Mouse (Mus musculus) hindbrain, embryonic 11.5 days (tissue): ENCODE measurements around the gene Rspry1. TPM values are rescaled to one million over a fixed set of nuclear protein-coding genes. Genes with fewer than 3 reads are reported as not detected.

Experiments
- ATAC-seq: fragments of 200-750 bp; cut with Nextera tagmentation; 2 replicates; pipeline ENCODE4 v1.8.0; 2017; ENCODE audit warnings: mild to moderate bottlenecking, moderate TSS enrichment, moderate library complexity; ENCODE audit not compliant: low FRiP score
- DNase-seq: peaks from one replicate; pipeline ENCODE4 v3.0.0-alpha.2; 2015; ENCODE audit warnings: low spot score
- H3K27ac ChIP-seq: fragments of 300-500 bp; sonication (generic); 2 replicates; pipeline ENCODE4 v1.5.1; 2014; ENCODE audit warnings: mild to moderate bottlenecking, low read depth, low read length
- H3K27me3 ChIP-seq: fragments of 300-500 bp; sonication (generic); 2 replicates; pipeline ENCODE4 v1.6.1; 2014; ENCODE audit warnings: mild to moderate bottlenecking, low read length, moderate library complexity, mixed read lengths; ENCODE audit not compliant: control insufficient read depth, insufficient read depth
- H3K36me3 ChIP-seq: fragments of 300-500 bp; sonication (generic); 2 replicates; pipeline ENCODE4 v1.6.1; 2014; ENCODE audit warnings: mild to moderate bottlenecking, low read length, moderate library complexity, mixed read lengths; ENCODE audit not compliant: control insufficient read depth, insufficient read depth
- H3K4me1 ChIP-seq: fragments of 300-500 bp; sonication (generic); replicated peaks from 2 replicates; pipeline ENCODE4 v1.6.1; 2014; ENCODE audit warnings: low read length, mixed read lengths; ENCODE audit not compliant: control insufficient read depth, insufficient read depth
- H3K4me2 ChIP-seq: fragments of 300-500 bp; sonication (generic); replicated peaks from 2 replicates; pipeline ENCODE4 v1.6.1; 2014; ENCODE audit warnings: mild to moderate bottlenecking, low read depth, low read length
- H3K4me3 ChIP-seq: fragments of 300-500 bp; sonication (generic); 2 replicates; pipeline ENCODE4 v1.5.1; 2014; ENCODE audit warnings: low read depth, low read length
- H3K9ac ChIP-seq: fragments of 300-500 bp; sonication (generic); 2 replicates; pipeline ENCODE4 v1.6.1; 2014; ENCODE audit warnings: low read depth, low read length
- H3K9me3 ChIP-seq: fragments of 300-500 bp; sonication (generic); 2 replicates; pipeline ENCODE4 v1.6.1; 2016; ENCODE audit warnings: low read length; ENCODE audit not compliant: control insufficient read depth
- WGBS: fragments of 180-500 bp; shearing (Covaris S2); extraction: QIAGEN DNeasy Blood & Tissue Kit; methylation state at CpG from one replicate; pipeline ENCODE4 v1.1.7; 2014; 5-methylcytosine and 5-hydroxymethylcytosine counted together
- polyA plus RNA-seq: library from polyadenylated mRNA; unstranded; fragments of >200 nt; fragmentation: Nextera tagmentation; extraction: Ambion mirVana; gene quantifications from 2 replicates; pipeline ENCODE4 v1.2.1, GENCODE M21; 2014

Gene Rspry1
- polyA plus RNA-seq, 1 experiment from 2014 or later = 45.5 TPM

DNA sequence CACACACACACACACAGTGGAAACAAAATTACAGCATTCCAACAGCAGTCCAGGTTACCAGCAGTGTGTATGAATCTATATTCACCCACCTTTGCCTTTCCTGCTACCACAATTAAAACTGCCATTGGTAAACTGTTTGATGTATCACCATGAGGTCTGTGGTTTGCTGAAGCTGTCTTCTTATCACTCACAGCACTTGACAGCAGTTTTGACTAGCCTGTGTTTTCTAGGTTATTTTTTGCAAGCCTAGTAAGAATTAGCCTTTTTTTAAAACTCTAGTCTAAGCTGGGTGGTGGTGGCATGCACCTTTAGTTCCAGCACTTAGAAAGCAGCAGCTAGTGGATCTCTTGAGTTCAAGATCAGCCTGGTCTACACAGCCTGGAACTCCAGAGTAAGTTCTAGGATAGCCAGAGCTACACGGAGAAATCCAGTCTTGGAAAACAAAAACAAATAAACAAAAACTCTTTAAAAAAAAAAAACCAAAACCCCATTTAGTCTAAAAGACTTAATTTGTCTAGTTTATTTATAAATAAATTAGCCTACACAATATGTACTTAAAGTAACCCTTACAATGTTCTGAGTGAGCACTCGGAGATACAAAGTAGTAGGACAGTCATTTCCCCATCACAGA lies 31.9 kb downstream of the Rspry1 start:
- Histone ChIP-seq H3K4me2 (no peak overlapping the region), H3K9me3 (no peaks in the 10 kb centered on the region), H3K4me3 (no peak overlapping the region), H3K27me3 (no peaks in the 10 kb centered on the region), H3K36me3 (0 out of 2 replicates have a peak, but pooled peaks cover 7% of the 10 kb centered on the region), H3K27ac (no peak overlapping the region), H3K9ac (no peak overlapping the region), H3K4me1 (no peaks in the 10 kb centered on the region)
- DNase-seq = no peak
- WGBS = 89% methylated on average over 2 of the region's 2 CpGs
- ATAC-seq = no peak

DNA sequence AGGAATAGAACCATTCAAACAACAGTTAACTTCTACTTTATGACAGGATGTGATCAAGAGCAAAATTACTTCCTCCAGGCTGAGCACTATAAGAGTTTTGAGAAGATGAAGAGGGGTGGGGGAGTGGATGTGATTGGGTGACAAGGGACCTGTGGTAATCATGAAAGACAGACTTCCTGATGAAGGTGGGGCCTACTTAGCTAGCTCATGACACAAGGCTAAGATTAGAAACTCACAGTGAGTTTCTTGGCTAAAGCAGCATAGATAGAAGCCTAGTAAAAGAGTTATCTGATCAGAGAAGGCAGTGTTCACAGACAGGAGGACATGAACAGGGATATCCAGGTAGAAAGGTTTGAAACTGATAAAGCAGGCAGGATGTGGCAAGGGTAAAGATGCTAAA lies 32.5 kb downstream of the Rspry1 start:
- Histone ChIP-seq H3K27ac (no peak overlapping the region), H3K4me2 (no peak overlapping the region), H3K36me3 (0 out of 2 replicates have a peak, but pooled peaks cover 7% of the 10 kb centered on the region), H3K4me3 (no peak overlapping the region), H3K9me3 (no peaks in the 10 kb centered on the region), H3K9ac (no peak overlapping the region), H3K4me1 (no peaks in the 10 kb centered on the region), H3K27me3 (no peaks in the 10 kb centered on the region)
- no peak for DNase-seq
- ATAC-seq = no peak

DNA sequence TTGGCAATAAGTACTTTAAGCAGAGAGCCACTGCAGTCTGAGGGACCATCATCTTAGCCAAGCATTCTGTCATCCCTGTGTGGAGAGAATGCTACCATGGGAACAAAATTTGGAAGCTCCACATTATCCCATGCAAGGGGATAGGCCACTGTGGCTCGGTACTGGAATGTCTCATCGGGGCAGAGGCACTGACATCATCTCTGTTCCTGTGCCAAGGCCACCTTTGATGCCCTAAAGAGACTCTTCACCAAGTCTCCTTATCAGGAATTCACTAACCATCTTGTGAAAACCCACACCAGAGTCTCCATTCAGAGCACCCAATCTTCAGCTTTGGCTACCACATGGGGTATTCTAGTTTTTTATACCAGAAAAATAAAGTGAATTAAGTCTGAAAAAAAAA lies 39.4 kb downstream of the Rspry1 start:
- DNase-seq (no peak), ATAC-seq (no peak)
- Histone ChIP-seq H3K9ac (no peak overlapping the region), H3K4me3 (no peak overlapping the region), H3K4me1 (no peaks in the 10 kb centered on the region), H3K27ac (no peak overlapping the region), H3K27me3 (no peaks in the 10 kb centered on the region), H3K4me2 (no peak overlapping the region), H3K36me3 (0 out of 2 replicates have a peak, but pooled peaks cover 12% of the 10 kb centered on the region), H3K9me3 (no peaks in the 10 kb centered on the region)
- 91% methylated on average over 2 of the region's 2 CpGs for WGBS

DNA sequence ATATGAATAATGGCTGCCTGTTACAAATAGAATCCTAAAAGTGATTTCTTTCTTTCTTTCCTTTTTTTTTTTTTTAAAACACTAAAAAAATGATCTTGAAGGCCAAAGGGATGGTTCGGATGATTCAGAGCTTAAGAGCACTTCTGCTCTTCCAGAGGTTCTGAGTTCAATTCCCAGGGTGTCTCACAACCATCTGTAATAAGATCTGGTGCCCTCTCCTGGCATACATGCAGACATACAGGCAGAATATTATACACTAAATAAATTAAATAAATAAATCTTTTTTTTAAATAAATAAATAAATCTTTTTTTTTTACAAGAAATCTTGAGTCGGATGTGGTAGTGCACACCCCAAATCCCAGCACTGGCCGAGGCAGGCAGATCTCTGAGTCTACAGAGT lies 40.2 kb downstream of the Rspry1 start:
- H3K4me3 ChIP-seq = no peak overlapping the region
- H3K4me1 ChIP-seq = no peaks in the 10 kb centered on the region
- H3K9me3 ChIP-seq = no peaks in the 10 kb centered on the region
- DNase-seq (no peak), ATAC-seq (no peak)
- H3K27ac ChIP-seq = no peak overlapping the region
- H3K4me2 ChIP-seq = no peak overlapping the region
- no peaks in the 10 kb centered on the region for H3K27me3 ChIP-seq
- H3K9ac ChIP-seq = no peak overlapping the region
- WGBS = 93% methylated on average over 3 of the region's 3 CpGs
- H3K36me3 ChIP-seq = 0 out of 2 replicates have a peak, but pooled peaks cover 12% of the 10 kb centered on the region

DNA sequence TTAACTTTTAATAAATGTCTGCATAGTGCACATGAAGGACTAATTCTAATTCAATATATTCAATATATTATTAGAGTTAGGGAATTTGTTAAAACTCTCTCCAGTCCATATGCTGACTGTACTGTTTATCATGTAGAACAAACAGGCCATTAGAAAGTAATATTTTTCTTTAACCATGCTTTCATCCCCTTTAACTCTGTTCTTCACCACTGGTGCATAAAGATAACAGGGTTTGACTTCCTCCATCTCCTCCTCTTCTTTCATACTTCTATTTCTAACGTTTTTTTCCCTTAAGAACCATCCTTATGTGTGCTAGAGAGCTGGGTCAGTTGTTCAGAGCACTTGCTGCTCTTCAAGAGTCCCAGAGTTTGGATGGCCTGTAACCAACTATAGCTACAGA lies 43.5 kb downstream of the Rspry1 start:
- no peaks in the 10 kb centered on the region for H3K27me3 ChIP-seq
- 52% methylated on average over 1 of the region's 1 CpGs for WGBS

DNA sequence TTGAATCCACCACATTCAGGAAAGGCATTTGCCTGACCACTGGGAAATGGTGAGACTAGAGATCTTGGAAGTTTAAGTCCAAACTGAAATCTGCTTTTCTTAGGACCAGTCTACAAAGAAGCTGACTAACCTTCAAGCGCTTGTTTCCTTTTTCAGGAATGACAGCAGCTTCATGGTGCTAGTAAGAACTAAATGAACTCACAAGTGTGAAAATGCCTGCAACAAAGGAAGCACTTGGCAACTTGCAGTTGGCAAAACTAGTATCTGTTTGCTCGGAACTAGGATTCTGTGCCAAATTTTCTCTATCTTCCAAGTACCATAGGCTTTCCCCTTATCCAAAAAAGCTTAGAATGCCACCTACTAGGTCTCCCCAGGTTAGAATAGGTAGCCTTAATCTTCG lies 44.4 kb downstream of the Rspry1 start:
- Histone ChIP-seq H3K36me3 (0 out of 2 replicates have a peak, but pooled peaks cover 5% of the 10 kb centered on the region), H3K9me3 (no peaks in the 10 kb centered on the region), H3K4me1 (no peaks in the 10 kb centered on the region), H3K27ac (no peak overlapping the region), H3K4me3 (no peak overlapping the region), H3K27me3 (no peaks in the 10 kb centered on the region), H3K9ac (no peak overlapping the region), H3K4me2 (no peak overlapping the region)
- WGBS = 91% methylated on average over 3 of the region's 3 CpGs
- DNase-seq = no peak
- no peak for ATAC-seq

More for the DNA sequence above, 43.5 kb downstream of the Rspry1 start:
- ATAC-seq (no peak), DNase-seq (no peak)
- H3K9ac ChIP-seq = no peak overlapping the region
- no peaks in the 10 kb centered on the region for H3K9me3 ChIP-seq
- H3K4me3 ChIP-seq = no peak overlapping the region
- no peak overlapping the region for H3K4me2 ChIP-seq
- H3K36me3 ChIP-seq = 0 out of 2 replicates have a peak, but pooled peaks cover 5% of the 10 kb centered on the region
- H3K27ac ChIP-seq = no peak overlapping the region
- H3K4me1 ChIP-seq = no peaks in the 10 kb centered on the region

DNA sequence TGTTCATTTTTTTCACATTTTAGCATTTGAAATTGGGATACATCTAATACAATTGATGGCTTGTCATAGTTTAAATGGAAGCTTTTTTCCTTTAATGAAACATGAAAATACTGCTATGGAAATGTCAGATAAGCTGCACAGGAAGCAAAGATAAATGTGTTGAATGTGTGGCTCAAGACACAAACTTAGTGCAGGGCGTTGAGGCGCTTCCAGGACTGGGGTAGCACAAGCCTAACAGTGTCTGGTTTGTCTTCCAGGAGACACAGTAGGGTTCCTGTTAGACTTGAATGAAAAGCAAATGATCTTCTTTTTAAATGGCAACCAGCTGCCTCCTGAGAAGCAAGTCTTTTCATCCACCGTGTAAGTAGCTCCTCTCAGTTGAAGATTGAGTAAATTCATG lies 47.8 kb downstream of the Rspry1 start:
- Histone ChIP-seq H3K36me3 (0 out of 2 replicates have a peak, but pooled peaks cover 3% of the 10 kb centered on the region), H3K4me1 (no peaks in the 10 kb centered on the region), H3K4me2 (no peak overlapping the region), H3K9me3 (no peaks in the 10 kb centered on the region), H3K27me3 (no peaks in the 10 kb centered on the region), H3K4me3 (no peak overlapping the region), H3K27ac (no peak overlapping the region), H3K9ac (no peak overlapping the region)
- ATAC-seq (no peak), DNase-seq (no peak)
- 48% methylated on average over 3 of the region's 3 CpGs for WGBS

DNA sequence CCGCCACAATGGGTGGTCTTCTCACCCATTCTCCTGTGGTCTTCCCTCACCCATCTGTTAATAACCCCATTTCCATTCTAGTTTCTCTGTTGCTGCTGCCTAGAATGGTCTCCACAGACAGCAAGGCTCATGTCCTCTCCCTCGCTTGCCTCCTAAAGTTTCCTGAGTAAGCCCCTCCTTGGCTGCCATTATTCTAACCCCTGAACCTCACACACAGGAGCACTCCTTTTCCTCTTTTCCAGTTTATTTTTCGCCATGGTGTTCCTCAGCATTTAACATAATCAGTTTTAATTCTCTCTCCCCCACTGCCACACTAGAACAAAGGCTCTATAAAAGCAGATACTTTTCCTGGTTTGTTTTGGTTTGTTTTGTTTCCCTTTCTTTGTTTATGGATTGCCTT lies 51.2 kb downstream of the Rspry1 start:
- H3K9ac ChIP-seq = no peak overlapping the region
- H3K27me3 ChIP-seq = no peaks in the 10 kb centered on the region
- H3K36me3 ChIP-seq = no peaks in the 10 kb centered on the region
- DNase-seq (no peak), ATAC-seq (no peak)
- whole genome bisulfite sequencing = 93% methylated on average over 3 of the region's 3 CpGs
- no peaks in the 10 kb centered on the region for H3K9me3 ChIP-seq
- H3K4me1 ChIP-seq = no peaks in the 10 kb centered on the region
- H3K4me3 ChIP-seq = no peak overlapping the region
- no peak overlapping the region for H3K4me2 ChIP-seq
- H3K27ac ChIP-seq = no peak overlapping the region

DNA sequence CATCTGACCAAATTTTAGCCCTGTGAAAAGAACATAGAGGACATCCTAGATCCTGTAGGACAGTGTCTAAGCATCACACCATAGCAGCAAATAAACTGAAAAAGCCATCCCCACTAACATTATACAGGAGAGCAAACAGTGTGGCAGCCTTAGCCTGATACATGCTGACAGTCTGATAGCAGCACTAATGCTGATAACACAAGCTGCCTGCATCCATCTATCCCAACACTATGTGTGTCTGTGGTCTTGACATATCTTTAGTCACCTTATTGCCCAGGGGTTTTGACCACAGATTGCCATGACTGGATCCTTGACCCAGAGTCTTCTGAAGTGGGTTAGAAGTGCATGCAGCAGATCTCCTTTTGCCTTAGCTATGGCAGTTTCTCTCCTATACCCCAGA lies 53.3 kb downstream of the Rspry1 start:
- 0 out of 2 replicates have a peak, but pooled peaks cover 4% of the 10 kb centered on the region for H3K36me3 ChIP-seq
- H3K4me3 ChIP-seq = no peak overlapping the region
- no peak overlapping the region for H3K4me2 ChIP-seq
- no peak overlapping the region for H3K9ac ChIP-seq
- DNase-seq (no peak), ATAC-seq (no peak)
- H3K4me1 ChIP-seq = no peaks in the 10 kb centered on the region
- no peaks in the 10 kb centered on the region for H3K9me3 ChIP-seq
- no peak overlapping the region for H3K27ac ChIP-seq
- no peaks in the 10 kb centered on the region for H3K27me3 ChIP-seq
